Mouse (Mus musculus): Measurements from ENCODE around the gene Lhx6.

DNA sequence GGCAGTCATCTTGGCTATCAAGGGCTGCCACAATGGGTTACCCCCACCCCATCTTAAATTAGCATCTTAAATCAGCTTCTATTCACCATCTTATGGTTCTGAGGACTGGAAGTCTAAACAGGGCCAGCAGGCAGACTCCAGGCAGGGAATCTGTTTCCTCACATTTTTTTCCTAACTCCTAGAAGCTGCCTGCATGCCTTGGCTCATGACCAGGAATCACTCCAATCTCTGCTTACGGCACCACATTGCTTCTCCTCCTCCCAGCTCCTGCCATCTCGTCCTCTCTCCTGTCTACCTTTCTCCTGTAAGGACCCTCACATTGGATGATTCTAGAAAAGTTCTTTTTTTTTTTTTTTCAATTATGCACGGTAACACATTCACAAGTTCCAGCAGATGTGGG is 52.0 kb downstream of the Lhx6 start:
- TF ChIP-seq CTCF (conservative IDR thresholded peaks at IDR 0.05 in 1 of 2, IDR thresholded peaks at IDR 0.05 in 1 of 2; ENCODE audit: low read depth in 2 of 2, low read length in 2 of 2) (no peak), POLR2AphosphoS2 (IDR thresholded peaks at IDR 0.05; ENCODE audit: low read depth, low read length) (no peak), ZNF384 (IDR thresholded peaks at IDR 0.05; ENCODE audit: low read depth, low read length) (no peak)

Data from CH12.LX (cell line).